Mouse (Mus musculus) cortical plate, adult 2 months (tissue): ENCODE measurements around the gene Gm36210. TPM values are rescaled to one million over a fixed set of nuclear protein-coding genes. Genes with fewer than 3 reads are reported as not detected.

ENCODE experiments used
- H3K27ac ChIP-seq: fragments of 200-500 bp; 2 replicates; pipeline ENCODE4 v1.5.1; 2012; ENCODE audit warnings: low read length, control low read depth, inconsistent platforms; ENCODE audit not compliant: insufficient read depth
- H3K4me1 ChIP-seq: fragments of 200-500 bp; 2 replicates; pipeline ENCODE4 v1.6.1; 2011; ENCODE audit warnings: low read length; ENCODE audit not compliant: control insufficient read depth, insufficient read depth
- H3K4me3 ChIP-seq: fragments of 200-500 bp; 2 replicates; pipeline ENCODE4 v1.5.1; 2011; ENCODE audit warnings: mild to moderate bottlenecking, low read length, control low read depth; ENCODE audit not compliant: insufficient read depth
- CTCF ChIP-seq: fragments of 200-500 bp; IDR thresholded peaks from 2 replicates; pipeline ENCODE4 v1.5.1; 2011; ENCODE audit warnings: mild to moderate bottlenecking, control low read depth, low read length; ENCODE audit not compliant: insufficient read depth; ENCODE audit errors: extremely low read depth
- POLR2A ChIP-seq: fragments of 200-500 bp; IDR thresholded peaks from 2 replicates; pipeline ENCODE4 v1.6.1; 2011; ENCODE audit warnings: mild to moderate bottlenecking, low read length, control low read depth; ENCODE audit not compliant: insufficient read depth; ENCODE audit errors: extremely low read depth
- polyA plus RNA-seq: library from polyadenylated mRNA; depleted of rRNA; stranded (reverse); fragments of >200 nt; gene quantifications from 2 replicates; pipeline ENCODE4 v1.2.3, GENCODE M21; 2012; rRNA removed

The Gm36210 gene
- polyA plus RNA-seq, 1 experiment: 0.31 TPM

DNA sequence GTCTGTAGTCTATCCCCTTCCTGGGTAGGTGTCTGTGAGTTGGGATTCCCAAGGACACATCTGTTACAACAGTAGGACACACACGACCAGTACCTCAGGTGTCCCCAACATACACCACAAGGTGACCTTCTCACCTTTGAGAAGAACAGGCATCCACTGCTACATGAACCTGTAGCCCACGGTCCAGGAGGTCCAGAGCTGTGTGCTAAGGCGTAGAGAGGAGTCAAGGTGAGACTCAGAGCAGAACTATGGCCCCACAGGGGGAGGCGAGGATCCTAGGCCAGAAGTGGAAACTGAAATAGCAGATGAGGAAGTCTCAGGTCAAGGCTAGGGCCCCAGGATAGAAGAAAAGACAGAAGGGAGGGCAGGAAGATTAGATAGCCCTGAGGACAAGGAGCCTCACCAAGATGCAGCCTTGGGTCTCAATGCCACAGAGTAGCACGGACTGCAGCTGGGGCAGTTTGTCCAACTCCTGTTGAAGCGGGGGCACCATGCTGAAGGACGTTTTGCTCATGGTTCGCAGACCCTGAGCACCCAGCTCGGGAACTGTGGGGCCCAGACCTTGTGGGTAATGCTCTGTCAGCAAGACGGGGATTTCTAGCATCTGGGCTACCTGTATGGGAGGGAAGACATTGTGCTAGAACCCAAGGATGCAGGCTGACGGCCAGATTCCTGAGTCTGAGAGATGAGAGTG, 55.5 kb downstream of the Gm36210 start:
- H3K4me3 ChIP-seq: no peak overlapping the region
- H3K27ac ChIP-seq: no peak overlapping the region
- no peak for TF ChIP-seq POLR2A
- no peak for TF ChIP-seq CTCF
- no peaks in the 10 kb centered on the region for H3K4me1 ChIP-seq

GRCm38 (mm10) chr7:4849372-4849771, 56.9 kb downstream of the Gm36210 start:
- H3K4me3 ChIP-seq: no peak overlapping the region
- no peak overlapping the region for H3K27ac ChIP-seq
- TF ChIP-seq CTCF (no peak), POLR2A (no peak)
- H3K4me1 ChIP-seq: no peaks in the 10 kb centered on the region

Other genes starting within 250 kb of the Gm36210 start
- gene Ppp6r1, start 247.5 kb downstream of the Gm36210 start, polyA plus RNA-seq: 143 and 145 TPM in 2 replicates
- gene Hspbp1, start 221.4 kb downstream of the Gm36210 start, polyA plus RNA-seq: 107 and 108 TPM in 2 replicates
- 305 and 330 TPM in 2 replicates for gene Brsk1, start 215.9 kb downstream of the Gm36210 start, polyA plus RNA-seq
- gene Tmem150b, start 181.3 kb downstream of the Gm36210 start, polyA plus RNA-seq: 0.09 TPM in 1 of 2 replicates, not detected in the other
- gene Kmt5c, start 166.4 kb downstream of the Gm36210 start, polyA plus RNA-seq: 60.1 and 66.9 TPM in 2 replicates
- 15.1 and 20.3 TPM in 2 replicates for gene Cox6b2, start 153.4 kb downstream of the Gm36210 start, polyA plus RNA-seq
- not detected in 2 replicates for gene Fam71e2, start 135.2 kb downstream of the Gm36210 start, polyA plus RNA-seq
- 0.35 and 0.36 TPM in 2 replicates for gene Il11, start 123.7 kb downstream of the Gm36210 start, polyA plus RNA-seq
- gene Tmem190, start 123.6 kb downstream of the Gm36210 start, polyA plus RNA-seq: not detected in 2 replicates
- gene Tmem238, start 116.9 kb downstream of the Gm36210 start, polyA plus RNA-seq: 4.6 and 4.9 TPM in 2 replicates
- gene Rpl28, start 113.6 kb downstream of the Gm36210 start, polyA plus RNA-seq: 257 and 299 TPM in 2 replicates
- gene Ube2s, start 93.9 kb downstream of the Gm36210 start, polyA plus RNA-seq: 177 and 181 TPM in 2 replicates
- 135 and 143 TPM in 2 replicates for gene Shisa7, start 61.8 kb downstream of the Gm36210 start, polyA plus RNA-seq
- 12.3 and 15.7 TPM in 2 replicates for gene Isoc2b, start 36.3 kb downstream of the Gm36210 start, polyA plus RNA-seq
- gene Isoc2a, start 29.4 kb downstream of the Gm36210 start, polyA plus RNA-seq: 11.7 and 11.8 TPM in 2 replicates
- gene Zfp628, start 8.7 kb upstream of the Gm36210 start, polyA plus RNA-seq: 9.7 TPM in 2 replicates
- 91.7 and 94.0 TPM in 2 replicates for gene Nat14, start 15.5 kb upstream of the Gm36210 start, polyA plus RNA-seq
- 3.8 and 4.1 TPM in 2 replicates for gene Ssc5d, start 19.3 kb upstream of the Gm36210 start, polyA plus RNA-seq
- gene Sbk2, start 57.9 kb upstream of the Gm36210 start, polyA plus RNA-seq: 0.32 and 0.48 TPM in 2 replicates
- gene Sbk3, start 64.7 kb upstream of the Gm36210 start, polyA plus RNA-seq: 1.2 TPM in 2 replicates
- gene Zfp579, start 89.6 kb upstream of the Gm36210 start, polyA plus RNA-seq: 38.0 and 39.2 TPM in 2 replicates
- gene Zfp524, start 107.9 kb upstream of the Gm36210 start, polyA plus RNA-seq: 15.3 and 15.6 TPM in 2 replicates
- 21.5 TPM in 2 replicates for gene Fiz1, start 108.2 kb upstream of the Gm36210 start, polyA plus RNA-seq
- gene Gm44973, start 109.0 kb upstream of the Gm36210 start, polyA plus RNA-seq: not detected in 2 replicates
- gene Zfp865, start 113.9 kb upstream of the Gm36210 start, polyA plus RNA-seq: 28.7 and 30.0 TPM in 2 replicates
- gene Ccdc106, start 114.0 kb upstream of the Gm36210 start, polyA plus RNA-seq: 68.6 and 70.2 TPM in 2 replicates
- gene 4632433K11Rik, start 127.6 kb upstream of the Gm36210 start, polyA plus RNA-seq: not detected in 2 replicates
- 5.7 and 6.5 TPM in 2 replicates for gene Zfp784, start 131.9 kb upstream of the Gm36210 start, polyA plus RNA-seq
- 34.4 and 36.9 TPM in 2 replicates for gene Zfp580, start 145.0 kb upstream of the Gm36210 start, polyA plus RNA-seq
- 184 TPM in 2 replicates for gene U2af2, start 155.6 kb upstream of the Gm36210 start, polyA plus RNA-seq
- gene Epn1, start 173.7 kb upstream of the Gm36210 start, polyA plus RNA-seq: 420 and 464 TPM in 2 replicates
- gene Rfpl4, start 210.4 kb upstream of the Gm36210 start, polyA plus RNA-seq: not detected in 2 replicates
- gene Rasl2-9, start 219.4 kb upstream of the Gm36210 start, polyA plus RNA-seq: 0.27 and 0.36 TPM in 2 replicates
- gene Vmn1r55, start 243.2 kb upstream of the Gm36210 start, polyA plus RNA-seq: not detected in 2 replicates